8 mouse cellular contexts compared by ENCODE assay signal in genomic region chr11:118428944-118429709, GRCm38 (mm10). TPM values are rescaled to one million over a fixed set of nuclear protein-coding genes. Genes with fewer than 3 reads are reported as not detected.
DNase-seq lines count a peak whose midpoint lies in the region; ATAC-seq and TF ChIP-seq lines count a peak whose summit lies in the region.

No protein-coding gene starts in this region.

- TF ChIP-seq EP300 in stomach, postnatal 0 days (optimal IDR thresholded peaks at IDR 0.05), result no peak

- no peak for TF ChIP-seq POLR2A in limb, embryonic 14.5 days (IDR thresholded peaks at IDR 0.05; ENCODE audit: borderline replicate concordance, extremely low read depth, insufficient read depth, insufficient read length)

- peak overlapping the region; percentile 28 to 39 for H3K4me3 ChIP-seq in heart, embryonic 14.5 days (ENCODE audit: control insufficient read depth in 1 of 2, insufficient read depth in 1 of 2, low read depth in 1 of 2, low read length in 2 of 2)
- peak overlapping the region; percentile 41 for H3K4me3 ChIP-seq in limb, embryonic 14.5 days (replicated peaks; ENCODE audit: low read length)
- peak overlapping the region; percentile 38 for H3K4me3 ChIP-seq in stomach, postnatal 0 days (ENCODE audit: low read depth, low read length)

- H3K4me1 ChIP-seq in heart, embryonic 14.5 days (ENCODE audit: control insufficient read depth in 2 of 2, insufficient read depth in 2 of 2, low read length in 2 of 2), result peaks cover 26 to 34% of the 10 kb centered on the region in 2 experiments; a peak in 3 of 4 replicates
- H3K4me1 ChIP-seq in limb, embryonic 14.5 days (ENCODE audit: control insufficient read depth, insufficient read depth, low read length), result peaks cover 56% of the 10 kb centered on the region
- peaks cover 20% of the 10 kb centered on the region for H3K4me1 ChIP-seq in stomach, postnatal 0 days (replicated peaks; ENCODE audit: control insufficient read depth, insufficient read depth)

- H3K9ac ChIP-seq in heart, embryonic 14.5 days (ENCODE audit: low read length), result peak overlapping the region; percentile 53; the same call in 1 of the 2 replicates
- H3K9ac ChIP-seq in limb, embryonic 14.5 days (ENCODE audit: low read depth, low read length, severe bottlenecking), result peak overlapping the region; percentile 52; the same call in 1 of the 2 replicates
- H3K9ac ChIP-seq in stomach, postnatal 0 days (ENCODE audit: low read length), result peak overlapping the region; percentile 53

- peak overlapping the region; percentile 47 to 70; a peak in 2 of 4 replicates for H3K27ac ChIP-seq in heart, embryonic 14.5 days (replicated peaks in 1 of 2; ENCODE audit: control insufficient read depth in 1 of 2, insufficient read depth in 1 of 2, low read depth in 2 of 2, low read length in 2 of 2)
- H3K27ac ChIP-seq in limb, embryonic 14.5 days (replicated peaks; ENCODE audit: low read depth, low read length), result no peak overlapping the region
- H3K27ac ChIP-seq in stomach, postnatal 0 days (replicated peaks), result peak overlapping the region; percentile 89

- WGBS in heart, embryonic 14.5 days, result 51% methylated on average over 8 of the region's 8 CpGs
- 49% methylated on average over 8 of the region's 8 CpGs for WGBS in limb, embryonic 14.5 days
- WGBS in stomach, postnatal 0 days, result 26% methylated on average over 8 of the region's 8 CpGs

- H3K27me3 ChIP-seq in heart, embryonic 14.5 days (ENCODE audit: control insufficient read depth, insufficient read depth, low read length), result peaks cover 5% of the 10 kb centered on the region; the same call in 1 of the 2 replicates
- no peaks in the 10 kb centered on the region for H3K27me3 ChIP-seq in limb, embryonic 14.5 days (ENCODE audit: control insufficient read depth, insufficient read depth, low read length)
- no peaks in the 10 kb centered on the region for H3K27me3 ChIP-seq in stomach, postnatal 0 days (ENCODE audit: control insufficient read depth, insufficient read depth, low read length)

- H3K9me3 ChIP-seq in heart, embryonic 14.5 days (ENCODE audit: control insufficient read depth, low read length), result no peaks in the 10 kb centered on the region
- H3K9me3 ChIP-seq in limb, embryonic 14.5 days (ENCODE audit: control insufficient read depth, low read length), result no peaks in the 10 kb centered on the region
- no peaks in the 10 kb centered on the region for H3K9me3 ChIP-seq in stomach, postnatal 0 days (ENCODE audit: control insufficient read depth, low read length)

- DNase-seq in ovary, postnatal 36 days (ENCODE audit: low spot score), result peak; percentile 12
- no peak for DNase-seq in ovary, postnatal 10 days (ENCODE audit: low spot score)
- DNase-seq in limb, embryonic 14.5 days (ENCODE audit: low spot score), result no peak
- no peak for DNase-seq in stomach, postnatal 0 days (ENCODE audit: low spot score)
- DNase-seq in layer of hippocampus, postnatal 36 days, result no peak
- DNase-seq in urinary bladder, postnatal 10 days (ENCODE audit: low spot score), result no peak
- DNase-seq in spleen, postnatal 4 days (ENCODE audit: low spot score in 2 of 2), result no peak

- H3K4me2 ChIP-seq in heart, embryonic 14.5 days (ENCODE audit: low read length), result peak overlapping the region; percentile 57
- H3K4me2 ChIP-seq in limb, embryonic 14.5 days (replicated peaks; ENCODE audit: low read depth, low read length, severe bottlenecking), result peak overlapping the region; percentile 65
- peak overlapping the region; percentile 58 for H3K4me2 ChIP-seq in stomach, postnatal 0 days (replicated peaks; ENCODE audit: low read depth)

- TF ChIP-seq CTCF in stomach, postnatal 0 days (IDR thresholded peaks at IDR 0.05; ENCODE audit: low read depth), result no peak

- no peak for ATAC-seq in heart, embryonic 14.5 days (ENCODE audit: insufficient number of reproducible peaks, insufficient read depth, low FRiP score, low read depth)
- ATAC-seq in limb, embryonic 14.5 days (ENCODE audit: low FRiP score, low read depth), result no peak
- no peak for ATAC-seq in stomach, postnatal 0 days (ENCODE audit: low FRiP score, low TSS enrichment)

- H3K36me3 ChIP-seq in heart, embryonic 14.5 days (ENCODE audit: control insufficient read depth, insufficient read depth, low read length), result no peaks in the 10 kb centered on the region
- no peaks in the 10 kb centered on the region for H3K36me3 ChIP-seq in limb, embryonic 14.5 days (ENCODE audit: control insufficient read depth, insufficient read depth, low read length)
- no peaks in the 10 kb centered on the region for H3K36me3 ChIP-seq in stomach, postnatal 0 days (ENCODE audit: control insufficient read depth, insufficient read depth, low read length)

RNA-seq across cellular contexts. Expression of gene C1qtnf1, which starts 1.1 kb away (rescaled TPM):
- polyA plus RNA-seq in heart, embryonic 14.5 days (2014; fragmentation: Nextera tagmentation; extraction: Ambion mirVana), result 7.3 and 7.5 TPM in 2 replicates
- 12.5 and 16.0 TPM in 2 replicates for polyA plus RNA-seq in limb, embryonic 14.5 days (2012; rRNA removed)
- 10.3 and 12.4 TPM in 2 replicates for polyA plus RNA-seq in limb, embryonic 14.5 days (2014; fragmentation: Nextera tagmentation; extraction: Ambion mirVana)
- polyA plus RNA-seq in stomach, postnatal 0 days (2015; fragmentation: Nextera tagmentation; extraction: Ambion mirVana), result 9.0 and 11.0 TPM in 2 replicates
- total RNA-seq in layer of hippocampus, postnatal 36 days (2021), result 1 to 10 TPM; 2.2 to 2.7 TPM

RNA-seq across cellular contexts. Expression of gene Cant1, which starts 10.2 kb away (rescaled TPM):
- 12.0 and 19.2 TPM in 2 replicates for polyA plus RNA-seq in heart, embryonic 14.5 days (2014; fragmentation: Nextera tagmentation; extraction: Ambion mirVana)
- 47.7 and 61.8 TPM in 2 replicates for polyA plus RNA-seq in limb, embryonic 14.5 days (2012; rRNA removed)
- 29.3 and 35.3 TPM in 2 replicates for polyA plus RNA-seq in limb, embryonic 14.5 days (2014; fragmentation: Nextera tagmentation; extraction: Ambion mirVana)
- polyA plus RNA-seq in stomach, postnatal 0 days (2015; fragmentation: Nextera tagmentation; extraction: Ambion mirVana), result 32.3 and 33.9 TPM in 2 replicates
- 10 to 100 TPM; 39.9 TPM for total RNA-seq in layer of hippocampus, postnatal 36 days (2021)

RNA-seq across cellular contexts. Expression of gene Lgals3bp, which starts 27.2 kb away (rescaled TPM):
- 7.2 and 12.7 TPM in 2 replicates for polyA plus RNA-seq in heart, embryonic 14.5 days (2014; fragmentation: Nextera tagmentation; extraction: Ambion mirVana)
- 13.7 and 19.7 TPM in 2 replicates for polyA plus RNA-seq in limb, embryonic 14.5 days (2012; rRNA removed)
- 8.2 and 8.7 TPM in 2 replicates for polyA plus RNA-seq in limb, embryonic 14.5 days (2014; fragmentation: Nextera tagmentation; extraction: Ambion mirVana)
- 142 and 144 TPM in 2 replicates for polyA plus RNA-seq in stomach, postnatal 0 days (2015; fragmentation: Nextera tagmentation; extraction: Ambion mirVana)
- 10 to 100 TPM; 17.1 to 17.3 TPM for total RNA-seq in layer of hippocampus, postnatal 36 days (2021)

RNA-seq across cellular contexts. Expression of gene Engase, which starts 47.5 kb away (rescaled TPM):
- polyA plus RNA-seq in heart, embryonic 14.5 days (2014; fragmentation: Nextera tagmentation; extraction: Ambion mirVana), result 3.1 and 4.8 TPM in 2 replicates
- polyA plus RNA-seq in limb, embryonic 14.5 days (2012; rRNA removed), result 7.9 and 9.6 TPM in 2 replicates
- polyA plus RNA-seq in limb, embryonic 14.5 days (2014; fragmentation: Nextera tagmentation; extraction: Ambion mirVana), result 4.5 and 7.9 TPM in 2 replicates
- polyA plus RNA-seq in stomach, postnatal 0 days (2015; fragmentation: Nextera tagmentation; extraction: Ambion mirVana), result 12.6 and 13.7 TPM in 2 replicates
- total RNA-seq in layer of hippocampus, postnatal 36 days (2021), result 10 to 100 TPM; 15.2 to 15.5 TPM
